In the genomic region with DNA sequence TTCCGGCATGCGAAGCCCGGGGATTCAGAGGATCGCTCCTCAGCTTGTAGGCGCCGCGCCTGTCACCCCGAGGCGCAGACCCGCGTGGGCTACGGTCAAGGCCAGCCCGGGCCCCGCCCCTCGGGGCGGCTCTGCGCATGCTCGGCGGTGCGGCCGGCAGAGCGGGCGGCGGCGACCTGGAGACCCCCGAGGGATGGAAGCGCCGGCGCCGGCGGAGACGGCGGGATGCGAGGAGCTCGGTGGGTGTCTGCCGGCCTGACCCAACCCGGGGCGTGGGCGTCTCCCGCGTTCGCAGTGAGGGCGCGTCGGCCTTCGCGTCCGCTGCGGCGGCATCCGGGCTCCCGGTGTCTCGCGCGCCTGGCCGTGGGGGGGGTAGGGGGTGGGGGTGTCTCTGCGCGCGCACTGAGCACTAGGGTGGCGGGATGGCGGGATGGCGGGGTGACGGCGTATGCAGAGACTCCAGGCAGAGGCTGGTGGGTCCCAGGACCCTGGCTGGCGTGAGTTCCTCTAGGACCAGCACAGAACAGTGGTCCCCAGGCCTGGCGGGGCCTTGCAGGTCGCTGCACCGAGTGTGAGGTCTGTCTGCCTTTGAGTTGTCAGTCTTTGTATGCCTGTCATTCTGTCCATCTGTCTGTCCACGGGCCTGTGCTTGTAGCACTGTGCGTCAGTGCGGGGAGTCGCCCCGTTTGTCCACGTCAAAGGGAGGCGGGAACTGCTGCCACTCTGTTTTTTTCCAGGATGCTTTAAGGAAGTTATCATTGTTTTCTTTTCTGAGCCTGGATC, we compare ENCODE assay signal across 8 mouse cellular contexts. TPM values are rescaled to one million over a fixed set of nuclear protein-coding genes. Genes with fewer than 3 reads are reported as not detected.
DNase-seq lines count a peak whose midpoint lies in the region; ATAC-seq and TF ChIP-seq lines count a peak whose summit lies in the region.

A gene (plus strand): TSS at position 140 of the 783 bp plus-strand sequence.

- H3K4me2 ChIP-seq in hindbrain, postnatal 0 days (ENCODE audit: low read depth, low read length): peak within 1 kb of the TSS; percentile 74

- POLR2A ChIA-PET in Patski (lab: Charles Lee): no interaction called here

- WGBS in hindbrain, postnatal 0 days: under 1% methylated on average over 66 of the region's 75 CpGs
- WGBS in macrophage (ENCODE audit: missing documents): under 1% methylated on average over 67 of the region's 75 CpGs

- H3K9ac ChIP-seq in hindbrain, postnatal 0 days (replicated peaks; ENCODE audit: low read length): peak within 1 kb of the TSS; percentile 81

- TF ChIP-seq CTCF in Patski (IDR thresholded peaks at IDR 0.05): no peak
- TF ChIP-seq CTCF in gastrocnemius, adult 2 months (IDR thresholded peaks at IDR 0.05): no peak
- TF ChIP-seq CTCF in hindbrain, postnatal 0 days (IDR thresholded peaks at IDR 0.05; ENCODE audit: low read depth): no peak
- no peak for TF ChIP-seq CTCF in left cerebral cortex, adult 2 months (IDR thresholded peaks at IDR 0.05)

- no peaks in the 10 kb centered on the region for H3K9me3 ChIP-seq in hindbrain, postnatal 0 days (ENCODE audit: low read length)

- in situ Hi-C loops in Patski (cut with MboI; ENCODE audit: low pct_unique_long_range_greater_than_20kb): no loop called here

- H3K4me1 ChIP-seq in hindbrain, postnatal 0 days (ENCODE audit: insufficient read depth, low read length): no peaks in the 10 kb centered on the region; the same call in 1 of the 2 replicates

- peak within 1 kb of the TSS; percentile 92 for H3K4me3 ChIP-seq in gastrocnemius, adult 2 months
- H3K4me3 ChIP-seq in hindbrain, postnatal 0 days (ENCODE audit: low read length): peak within 1 kb of the TSS; percentile 71
- peak within 1 kb of the TSS; percentile 84 for H3K4me3 ChIP-seq in left cerebral cortex, adult 2 months
- peak within 1 kb of the TSS; percentile 58 for H3K4me3 ChIP-seq in macrophage (ENCODE audit: inconsistent target)

- peak; percentile 78 for ATAC-seq in Patski
- ATAC-seq in hindbrain, postnatal 0 days: peak; percentile 93

- peaks cover 47% of the 10 kb centered on the region for H3K79me2 ChIP-seq in macrophage (ENCODE audit: inconsistent target)

- peaks cover 3% of the 10 kb centered on the region for H3K27me3 ChIP-seq in Patski
- H3K27me3 ChIP-seq in hindbrain, postnatal 0 days (ENCODE audit: insufficient read depth, low read length): no peaks in the 10 kb centered on the region

- no peaks in the 10 kb centered on the region for H3K36me3 ChIP-seq in hindbrain, postnatal 0 days (ENCODE audit: insufficient read depth, low read length)
- H3K36me3 ChIP-seq in macrophage (ENCODE audit: inconsistent target): no peaks in the 10 kb centered on the region

- DNase-seq in Patski (ENCODE audit: low read depth, low spot score): no peak
- DNase-seq in cerebellum, postnatal 14 days: peak; percentile 84 to 87
- peak; percentile 86 for DNase-seq in gastrocnemius, adult 2 months
- peak; percentile 89 for DNase-seq in hindbrain, postnatal 0 days (ENCODE audit: low spot score)
- DNase-seq in left cerebral cortex, adult 2 months (ENCODE audit: extremely low spot score in 1 of 2, low spot score in 2 of 2): peak; percentile 78 to 82
- DNase-seq in retina, postnatal 7 days (ENCODE audit: low read depth, low spot score): peak; percentile 64
- DNase-seq in urinary bladder, adult 18-20 months (ENCODE audit: low spot score in 2 of 2): peak; percentile 70 to 73

- intact Hi-C loops in gastrocnemius, adult 2 months (cut with DNase I): no loop called here
- intact Hi-C loops in left cerebral cortex, adult 2 months (cut with DNase I): no loop called here

- CTCF ChIA-PET in Patski (lab: Charles Lee): no interaction called here

- H3K27ac ChIP-seq in gastrocnemius, adult 2 months: peak within 1 kb of the TSS; percentile 92
- H3K27ac ChIP-seq in hindbrain, postnatal 0 days: peak within 1 kb of the TSS; percentile 92
- H3K27ac ChIP-seq in left cerebral cortex, adult 2 months: peak within 1 kb of the TSS; percentile 93
- H3K27ac ChIP-seq in macrophage: peak within 1 kb of the TSS; percentile 78

RNA-seq across cellular contexts. Expression of the gene that starts here (rescaled TPM):
- polyA plus RNA-seq in Patski (2021): 11.4 TPM
- 1 to 10 TPM; 2.2 to 3.0 TPM for total RNA-seq in gastrocnemius, adult 2 months (2021)
- total RNA-seq in hindbrain, postnatal 0 days (2014; rRNA removed): 43.6 and 47.4 TPM in 2 replicates
- 23.7 and 26.7 TPM in 2 replicates for polyA plus RNA-seq in hindbrain, postnatal 0 days (2015; fragmentation: Nextera tagmentation; extraction: Ambion mirVana)
- total RNA-seq in left cerebral cortex, adult 2 months (2021): 10 to 100 TPM; 44.5 to 46.7 TPM
- total RNA-seq in macrophage (2018; cell fraction: chromatin; rRNA removed): 10 to 100 TPM in 19 of 26 experiments, 1 to 10 TPM in 7; 4.9 to 41.5 (median 24.9) TPM
- total RNA-seq in macrophage (2018; cell fraction: cytosol; rRNA removed): 10 to 100 TPM; 16.6 to 41.8 (median 24.7) TPM
- 10 to 100 TPM in 25 of 26 experiments, 1 to 10 TPM in 1; 9.1 to 58.7 (median 30.0) TPM for total RNA-seq in macrophage (2018; cell fraction: nucleus; rRNA removed)
- 21.2 to 26.7 TPM (median 21.7 TPM) in 3 replicates for polyA plus RNA-seq in macrophage (2018)

Comparison
In these comparisons a context has a peak if more than half of its experiments do, and no peak if none do; other contexts are left out.
1. RNA of the gene that starts here (total RNA-seq): 44.5 to 46.7 TPM in left cerebral cortex, adult 2 months and 43.6 to 47.4 TPM in hindbrain, postnatal 0 days; 2.2 to 3.0 TPM in gastrocnemius, adult 2 months; every median in the first group is over 10 times any median in the second.
2. Peak in every context shown above with its lines, with median percentiles within 50 percentile points of each other: H3K27ac ChIP-seq and H3K4me3 ChIP-seq.